9 mouse cellular contexts compared by ENCODE assay signal in genomic region chr7:101092618-101093017, GRCm38 (mm10). TPM values are rescaled to one million over a fixed set of nuclear protein-coding genes. Genes with fewer than 3 reads are reported as not detected.
DNase-seq lines count a peak whose midpoint lies in the region; ATAC-seq lines count a peak whose summit lies in the region.
"Had no signal": no experiment of that assay in that cellular context is flagged by ENCODE, and none has a peak within 500 bp of the region (broad histone marks: within the 10 kb centered on the region; RNA-seq: fewer than 3 reads in every experiment).

Fchsd2 (plus strand) TSS chr7:101092863.

- H3K9me3 ChIP-seq in forebrain, embryonic 13.5 days (replicated peaks), result no peaks in the 10 kb centered on the region
- H3K9me3 ChIP-seq in hindbrain, embryonic 14.5 days (ENCODE audit: control insufficient read depth, low read length), result no peaks in the 10 kb centered on the region
- H3K9me3 ChIP-seq in limb, embryonic 12.5 days, result no peaks in the 10 kb centered on the region

- no peak within 1 kb of the TSS for H3K9ac ChIP-seq in forebrain, embryonic 13.5 days
- no peak within 1 kb of the TSS for H3K9ac ChIP-seq in hindbrain, embryonic 14.5 days
- no peak within 1 kb of the TSS for H3K9ac ChIP-seq in limb, embryonic 12.5 days (replicated peaks)
- H3K9ac ChIP-seq: liver, embryonic 14.5 days had no signal

- 70% methylated on average over 7 of the region's 7 CpGs for WGBS in forebrain, embryonic 13.5 days
- WGBS in hindbrain, embryonic 14.5 days, result 84% methylated on average over 7 of the region's 7 CpGs
- WGBS in limb, embryonic 12.5 days, result 66% methylated on average over 7 of the region's 7 CpGs

- H3K4me2 ChIP-seq in forebrain, embryonic 13.5 days, result no peak within 1 kb of the TSS
- no peak within 1 kb of the TSS for H3K4me2 ChIP-seq in hindbrain, embryonic 14.5 days (replicated peaks)
- H3K4me2 ChIP-seq in limb, embryonic 12.5 days, result no peak within 1 kb of the TSS

- no peaks in the 10 kb centered on the region for H3K36me3 ChIP-seq in forebrain, embryonic 13.5 days (ENCODE audit: poor library complexity, severe bottlenecking)
- no peaks in the 10 kb centered on the region for H3K36me3 ChIP-seq in hindbrain, embryonic 14.5 days (replicated peaks; ENCODE audit: control insufficient read depth, insufficient read depth)
- no peaks in the 10 kb centered on the region for H3K36me3 ChIP-seq in limb, embryonic 12.5 days

- H3K27me3 ChIP-seq in forebrain, embryonic 13.5 days, result no peaks in the 10 kb centered on the region
- no peaks in the 10 kb centered on the region for H3K27me3 ChIP-seq in hindbrain, embryonic 14.5 days (ENCODE audit: control insufficient read depth, insufficient read depth, low read length)
- H3K27me3 ChIP-seq in limb, embryonic 12.5 days, result no peaks in the 10 kb centered on the region

- no peak within 1 kb of the TSS for H3K4me3 ChIP-seq in forebrain, embryonic 13.5 days
- H3K4me3 ChIP-seq in hindbrain, embryonic 14.5 days (replicated peaks; ENCODE audit: low read length), result no peak within 1 kb of the TSS
- H3K4me3 ChIP-seq in limb, embryonic 12.5 days (replicated peaks), result no peak within 1 kb of the TSS

- intact Hi-C loops in gastrocnemius, postnatal 14 days (cut with DNase I; ENCODE audit: low total_unique reads), result no loop called here

- no peaks in the 10 kb centered on the region for H3K4me1 ChIP-seq in forebrain, embryonic 13.5 days
- H3K4me1 ChIP-seq in hindbrain, embryonic 14.5 days (replicated peaks; ENCODE audit: control insufficient read depth, insufficient read depth, low read length), result no peaks in the 10 kb centered on the region
- H3K4me1 ChIP-seq in limb, embryonic 12.5 days (replicated peaks), result 0 out of 2 replicates have a peak, but pooled peaks cover 4% of the 10 kb centered on the region

- H3K27ac ChIP-seq in forebrain, embryonic 13.5 days, result no peak within 1 kb of the TSS
- H3K27ac ChIP-seq in hindbrain, embryonic 14.5 days, result no peak within 1 kb of the TSS
- 0 out of 2 replicates have a peak within 1 kb of the TSS, but pooled peaks have one; percentile 35 for H3K27ac ChIP-seq in limb, embryonic 12.5 days
- H3K27ac ChIP-seq: liver, embryonic 14.5 days had no signal

- peak; percentile 14 for DNase-seq in gastrocnemius, postnatal 14 days
- no peak for DNase-seq in gastrocnemius, adult 8-10 months (ENCODE audit: low spot score in 2 of 2)
- DNase-seq in adrenal gland, adult 8-10 months, result no peak
- no peak for DNase-seq in hindbrain, embryonic 14.5 days (ENCODE audit: low spot score)
- peak; percentile 65 for DNase-seq in naive thymus-derived CD4-positive, alpha-beta T cell, adult 2 months (ENCODE audit: low read depth)
- no peak for DNase-seq in urinary bladder, postnatal 14 days (ENCODE audit: low spot score)

- no peak for ATAC-seq in forebrain, embryonic 13.5 days
- no peak for ATAC-seq in hindbrain, embryonic 14.5 days (ENCODE audit: low FRiP score)
- no peak for ATAC-seq in limb, embryonic 12.5 days (ENCODE audit: insufficient number of reproducible peaks, insufficient read depth, low FRiP score, low TSS enrichment, low read depth)

RNA-seq across cellular contexts. Expression of gene Fchsd2, which starts in this region (rescaled TPM):
- 1 to 10 TPM; 8.8 to 9.3 TPM for total RNA-seq in gastrocnemius, postnatal 14 days (2021)
- 1 to 10 TPM; 4.2 to 5.5 (median 5.0) TPM for total RNA-seq in gastrocnemius, adult 8-10 months (2022)
- total RNA-seq in adrenal gland, adult 8-10 months (2022), result 10 to 100 TPM; 20.9 to 53.3 (median 33.8) TPM
- polyA plus RNA-seq in forebrain, embryonic 13.5 days (2015; fragmentation: Nextera tagmentation; extraction: Ambion mirVana), result 33.1 and 33.3 TPM in 2 replicates
- 48.2 and 51.5 TPM in 2 replicates for polyA plus RNA-seq in hindbrain, embryonic 14.5 days (2014; fragmentation: Nextera tagmentation; extraction: Ambion mirVana)
- 25.1 and 27.9 TPM in 2 replicates for polyA plus RNA-seq in limb, embryonic 12.5 days (2016; fragmentation: Nextera tagmentation; extraction: Ambion mirVana)

Comparison
In these comparisons a context has a peak if more than half of its experiments do, and no peak if none do; other contexts are left out.
1. DNase-seq: peak in gastrocnemius, postnatal 14 days (single experiment) and naive thymus-derived CD4-positive, alpha-beta T cell, adult 2 months (single experiment); none in gastrocnemius, adult 8-10 months (0 of 2), adrenal gland, adult 8-10 months (single experiment), hindbrain, embryonic 14.5 days (single experiment) and urinary bladder, postnatal 14 days (single experiment).